Mouse (Mus musculus): ENCODE data around the gene Hmcn2. TPM values are rescaled to one million over a fixed set of nuclear protein-coding genes. Genes with fewer than 3 reads are reported as not detected.

The Hmcn2 gene
- polyA plus RNA-seq, 1 experiment = 147 TPM

- peak overlapping the region; percentile 55 for H3K4me3 ChIP-seq (ENCODE audit: low read depth, low read length)
- no peak overlapping the region for H3K27ac ChIP-seq (ENCODE audit: insufficient read depth, low read depth, low read length)
- peaks cover 9% of the 10 kb centered on the region for H3K4me1 ChIP-seq (ENCODE audit: control insufficient read depth, insufficient read depth, insufficient read length, low read length)
- no peaks in the 10 kb centered on the region for H3K36me3 ChIP-seq (ENCODE audit: control insufficient read depth, insufficient read depth, low read length)
- peaks cover 11% of the 10 kb centered on the region; the same call in 1 of the 2 replicates for H3K27me3 ChIP-seq (ENCODE audit: control insufficient read depth, insufficient read depth, low read length)
- WGBS = 9% methylated on average over 48 of the region's 48 CpGs
- TF ChIP-seq POLR2A (IDR thresholded peaks at IDR 0.05; ENCODE audit: low read depth, low read length) = 0 out of 2 replicates have a peak, but pooled peaks have one; percentile 9
- peak; percentile 25; the same call in 1 of the 2 replicates for TF ChIP-seq CTCF (IDR thresholded peaks at IDR 0.05; ENCODE audit: extremely low read depth, insufficient read length, insufficient replicate concordance, low read depth, low read length)
These were observed 145.9 kb downstream of the Hmcn2 start for GRCm38 (mm10) chr2:31460025-31460571.

- peaks cover 6% of the 10 kb centered on the region for H3K4me1 ChIP-seq (ENCODE audit: control insufficient read depth, insufficient read depth, insufficient read length, low read length)
- peaks cover 11% of the 10 kb centered on the region; the same call in 1 of the 2 replicates for H3K27me3 ChIP-seq (ENCODE audit: control insufficient read depth, insufficient read depth, low read length)
- no peak overlapping the region for H3K4me3 ChIP-seq (ENCODE audit: low read depth, low read length)
- H3K36me3 ChIP-seq (ENCODE audit: control insufficient read depth, insufficient read depth, low read length) = no peaks in the 10 kb centered on the region
- 66% methylated on average over 7 of the region's 7 CpGs for WGBS
- H3K27ac ChIP-seq (ENCODE audit: insufficient read depth, low read depth, low read length) = no peak overlapping the region
- no peak for TF ChIP-seq CTCF (IDR thresholded peaks at IDR 0.05; ENCODE audit: extremely low read depth, insufficient read length, insufficient replicate concordance, low read depth, low read length)
- no peak for TF ChIP-seq POLR2A (IDR thresholded peaks at IDR 0.05; ENCODE audit: low read depth, low read length)
These were observed 146.7 kb downstream of the Hmcn2 start for GRCm38 (mm10) chr2:31460920-31461319.

GRCm38 (mm10) chr2:31462051-31462450 is 147.8 kb downstream of the Hmcn2 start:
- TF ChIP-seq CTCF (IDR thresholded peaks at IDR 0.05; ENCODE audit: extremely low read depth, insufficient read length, insufficient replicate concordance, low read depth, low read length) (no peak), POLR2A (IDR thresholded peaks at IDR 0.05; ENCODE audit: low read depth, low read length) (no peak)
- H3K4me3 ChIP-seq (ENCODE audit: low read depth, low read length) = no peak overlapping the region
- H3K36me3 ChIP-seq (ENCODE audit: control insufficient read depth, insufficient read depth, low read length) = no peaks in the 10 kb centered on the region
- no peak overlapping the region for H3K27ac ChIP-seq (ENCODE audit: insufficient read depth, low read depth, low read length)
- H3K4me1 ChIP-seq (ENCODE audit: control insufficient read depth, insufficient read depth, insufficient read length, low read length) = peaks cover 6% of the 10 kb centered on the region
- WGBS = 39% methylated on average over 8 of the region's 8 CpGs
- H3K27me3 ChIP-seq (ENCODE audit: control insufficient read depth, insufficient read depth, low read length) = peaks cover 11% of the 10 kb centered on the region; the same call in 1 of the 2 replicates

GRCm38 (mm10) chr2:31463253-31463652 is 149.0 kb downstream of the Hmcn2 start:
- H3K27me3 ChIP-seq (ENCODE audit: control insufficient read depth, insufficient read depth, low read length) = peaks cover 11% of the 10 kb centered on the region; the same call in 1 of the 2 replicates
- H3K36me3 ChIP-seq (ENCODE audit: control insufficient read depth, insufficient read depth, low read length) = no peaks in the 10 kb centered on the region
- no peak overlapping the region for H3K4me3 ChIP-seq (ENCODE audit: low read depth, low read length)
- WGBS = 70% methylated on average over 7 of the region's 7 CpGs
- no peak overlapping the region for H3K27ac ChIP-seq (ENCODE audit: insufficient read depth, low read depth, low read length)
- no peak for TF ChIP-seq POLR2A (IDR thresholded peaks at IDR 0.05; ENCODE audit: low read depth, low read length)
- no peak for TF ChIP-seq CTCF (IDR thresholded peaks at IDR 0.05; ENCODE audit: extremely low read depth, insufficient read length, insufficient replicate concordance, low read depth, low read length)
- H3K4me1 ChIP-seq (ENCODE audit: control insufficient read depth, insufficient read depth, insufficient read length, low read length) = peaks cover 6% of the 10 kb centered on the region

- TF ChIP-seq POLR2A (IDR thresholded peaks at IDR 0.05; ENCODE audit: low read depth, low read length) (no peak), CTCF (IDR thresholded peaks at IDR 0.05; ENCODE audit: extremely low read depth, insufficient read length, insufficient replicate concordance, low read depth, low read length) (no peak)
- Histone ChIP-seq H3K27ac (ENCODE audit: insufficient read depth, low read depth, low read length) (no peak overlapping the region), H3K4me3 (ENCODE audit: low read depth, low read length) (no peak overlapping the region), H3K4me1 (ENCODE audit: control insufficient read depth, insufficient read depth, insufficient read length, low read length) (peaks cover 6% of the 10 kb centered on the region), H3K36me3 (ENCODE audit: control insufficient read depth, insufficient read depth, low read length) (no peaks in the 10 kb centered on the region), H3K27me3 (ENCODE audit: control insufficient read depth, insufficient read depth, low read length) (peaks cover 11% of the 10 kb centered on the region; the same call in 1 of the 2 replicates)
- WGBS = 23% methylated on average over 8 of the region's 8 CpGs
These were observed 149.7 kb downstream of the Hmcn2 start for GRCm38 (mm10) chr2:31463696-31464528.

- Histone ChIP-seq H3K27me3 (ENCODE audit: control insufficient read depth, insufficient read depth, low read length) (peaks cover 9% of the 10 kb centered on the region; the same call in 1 of the 2 replicates), H3K4me3 (ENCODE audit: low read depth, low read length) (no peak overlapping the region), H3K4me1 (ENCODE audit: control insufficient read depth, insufficient read depth, insufficient read length, low read length) (peaks cover 6% of the 10 kb centered on the region), H3K36me3 (ENCODE audit: control insufficient read depth, insufficient read depth, low read length) (no peaks in the 10 kb centered on the region), H3K27ac (ENCODE audit: insufficient read depth, low read depth, low read length) (no peak overlapping the region)
- no peak for TF ChIP-seq POLR2A (IDR thresholded peaks at IDR 0.05; ENCODE audit: low read depth, low read length)
- TF ChIP-seq CTCF (IDR thresholded peaks at IDR 0.05; ENCODE audit: extremely low read depth, insufficient read length, insufficient replicate concordance, low read depth, low read length) = no peak
- 66% methylated on average over 6 of the region's 6 CpGs for WGBS
These were observed 150.3 kb downstream of the Hmcn2 start for GRCm38 (mm10) chr2:31464529-31464910.

GRCm38 (mm10) chr2:31467457-31467856 is 153.2 kb downstream of the Hmcn2 start:
- no peak overlapping the region for H3K27ac ChIP-seq (ENCODE audit: insufficient read depth, low read depth, low read length)
- H3K4me1 ChIP-seq (ENCODE audit: control insufficient read depth, insufficient read depth, insufficient read length, low read length) = peaks cover 8% of the 10 kb centered on the region; the same call in 1 of the 2 replicates
- TF ChIP-seq CTCF (IDR thresholded peaks at IDR 0.05; ENCODE audit: extremely low read depth, insufficient read length, insufficient replicate concordance, low read depth, low read length) = no peak
- no peak for TF ChIP-seq POLR2A (IDR thresholded peaks at IDR 0.05; ENCODE audit: low read depth, low read length)
- H3K4me3 ChIP-seq (ENCODE audit: low read depth, low read length) = no peak overlapping the region
- WGBS = 81% methylated on average over 1 of the region's 1 CpGs
- no peaks in the 10 kb centered on the region for H3K36me3 ChIP-seq (ENCODE audit: control insufficient read depth, insufficient read depth, low read length)
- peaks cover 5% of the 10 kb centered on the region; the same call in 1 of the 2 replicates for H3K27me3 ChIP-seq (ENCODE audit: control insufficient read depth, insufficient read depth, low read length)
